Mouse (Mus musculus): ENCODE results near the gene Ube2d3.

- no peak for TF ChIP-seq POLR2A (IDR thresholded peaks at IDR 0.05; ENCODE audit: insufficient read length, low read depth)
- no peak for TF ChIP-seq MYOD1 (IDR thresholded peaks at IDR 0.05; ENCODE audit: control insufficient read depth in 1 of 3, insufficient read length in 2 of 3, low read depth in 2 of 3)
- TF ChIP-seq E2F4 (IDR thresholded peaks at IDR 0.05; ENCODE audit: insufficient read depth), result no peak
- TF ChIP-seq POLR2AphosphoS2 (IDR thresholded peaks at IDR 0.05; ENCODE audit: insufficient read length, low read depth), result no peak
- no peak for TF ChIP-seq MAX (IDR thresholded peaks at IDR 0.05; ENCODE audit: low read depth)
- no peak for TF ChIP-seq MYOG (IDR thresholded peaks at IDR 0.05; ENCODE audit: control insufficient read depth in 1 of 3, insufficient read depth in 1 of 3, insufficient read length in 2 of 3, low read depth in 2 of 3)
These were observed 42.9 kb upstream of the Ube2d3 start for GRCm38 (mm10) chr3:135395085-135395484.

All from myocyte (in vitro differentiated cells).